Mouse (Mus musculus) midbrain, embryonic 14.5 days (tissue): ENCODE data around the gene Sema7a. TPM values are rescaled to one million over a fixed set of nuclear protein-coding genes. Genes with fewer than 3 reads are reported as not detected.

Experiments
- ATAC-seq: fragments of 200-750 bp; cut with Nextera tagmentation; 2 replicates; pipeline ENCODE4 v1.8.0; 2017; ENCODE audit warnings: moderate number of reproducible peaks, moderate library complexity; ENCODE audit not compliant: low FRiP score, low TSS enrichment
- DNase-seq: peaks from one replicate; pipeline ENCODE4 v3.0.0-alpha.2; 2015
- H3K27ac ChIP-seq: fragments of 300-500 bp; sonication (generic); replicated peaks from 2 replicates; pipeline ENCODE4 v1.5.1; 2014; ENCODE audit warnings: mild to moderate bottlenecking, low read depth, low read length, moderate library complexity
- H3K27me3 ChIP-seq: fragments of 300-500 bp; sonication (generic); 2 replicates; pipeline ENCODE4 v1.6.1; 2014; ENCODE audit warnings: low read length, control low read depth, mixed read lengths; ENCODE audit not compliant: control insufficient read depth, insufficient read depth
- H3K36me3 ChIP-seq: fragments of 300-500 bp; sonication (generic); 2 replicates; pipeline ENCODE4 v1.6.1; 2014; ENCODE audit warnings: low read length, control low read depth; ENCODE audit not compliant: control insufficient read depth, insufficient read depth
- H3K4me1 ChIP-seq: fragments of 300-500 bp; sonication (generic); 2 replicates; pipeline ENCODE4 v1.6.1; 2014; ENCODE audit warnings: mild to moderate bottlenecking, antibody characterized with exemption, low read length, control low read depth; ENCODE audit not compliant: control insufficient read depth, insufficient read depth
- H3K4me2 ChIP-seq: fragments of 300-500 bp; sonication (generic); 2 replicates; pipeline ENCODE4 v1.6.1; 2014; ENCODE audit warnings: mild to moderate bottlenecking, low read length, moderate library complexity
- H3K4me3 ChIP-seq: fragments of 300-500 bp; sonication (generic); replicated peaks from 2 replicates; pipeline ENCODE4 v1.5.1; 2014; ENCODE audit warnings: low read depth, low read length
- H3K9ac ChIP-seq: fragments of 300-500 bp; sonication (generic); replicated peaks from 2 replicates; pipeline ENCODE4 v1.6.1; 2014; ENCODE audit warnings: mild to moderate bottlenecking, low read length, moderate library complexity
- H3K9me3 ChIP-seq: fragments of 300-500 bp; sonication (generic); 2 replicates; pipeline ENCODE4 v1.6.1; 2016; ENCODE audit warnings: low read length, control low read depth, mixed read lengths; ENCODE audit not compliant: control insufficient read depth
- WGBS: fragments of 180-500 bp; shearing (Covaris S2); extraction: QIAGEN DNeasy Blood & Tissue Kit; methylation state at CpG from one replicate; pipeline ENCODE4 v1.1.7; 2014; 5-methylcytosine and 5-hydroxymethylcytosine counted together
- polyA plus RNA-seq: library from polyadenylated mRNA; unstranded; fragments of >200 nt; fragmentation: Nextera tagmentation; extraction: Ambion mirVana; gene quantifications from 2 replicates; pipeline ENCODE4 v1.2.1, GENCODE M21; 2014

Gene Sema7a
- polyA plus RNA-seq, 1 experiment from 2014 or later: 3.7 TPM

DNA sequence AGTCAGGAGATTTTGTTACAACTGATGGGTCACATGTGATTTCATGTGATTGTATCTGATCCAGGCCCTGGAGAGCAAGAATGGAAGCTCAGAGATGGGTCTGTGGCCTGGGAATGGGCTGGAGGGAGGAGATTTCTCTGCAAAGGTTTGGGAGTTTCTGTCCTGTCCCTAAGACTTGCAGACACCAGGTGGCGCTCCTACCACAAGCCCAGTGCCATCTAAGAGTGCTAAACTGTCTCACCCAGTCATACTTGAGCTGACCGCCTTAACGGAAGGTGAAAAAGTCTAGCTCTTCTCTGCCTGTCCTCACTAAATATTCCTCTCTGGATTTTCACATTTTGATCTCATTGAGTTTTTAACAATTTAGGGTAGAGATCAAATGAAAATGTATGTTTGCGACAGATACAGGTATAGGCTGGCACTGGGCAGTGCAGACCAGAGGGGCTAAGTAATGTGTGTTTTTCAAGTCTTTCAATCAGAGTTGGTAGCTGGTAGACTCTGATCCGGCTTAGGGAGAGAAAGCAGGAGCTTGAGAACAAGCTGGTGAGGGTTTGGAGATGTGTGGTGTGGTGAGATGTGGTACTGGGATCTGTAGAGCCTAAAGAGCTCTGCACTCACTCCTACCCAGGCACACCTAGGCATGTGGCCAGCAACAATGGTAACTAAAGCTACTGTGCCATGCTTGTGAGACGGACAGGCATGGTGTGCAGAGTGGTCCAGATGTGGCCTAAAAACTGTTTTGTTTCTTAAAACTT lies 4.1 kb upstream of the Sema7a start:
- ATAC-seq (no peak), DNase-seq (peak; percentile 92)
- H3K27ac ChIP-seq: no peak overlapping the region
- no peak overlapping the region for H3K4me2 ChIP-seq
- H3K4me3 ChIP-seq: no peak overlapping the region
- no peak overlapping the region for H3K9ac ChIP-seq
- peaks cover under 1% of the 10 kb centered on the region; the same call in 1 of the 2 replicates for H3K36me3 ChIP-seq
- WGBS: 30% methylated on average over 6 of the region's 6 CpGs
- 0 out of 2 replicates have a peak, but pooled peaks cover 7% of the 10 kb centered on the region for H3K27me3 ChIP-seq
- peaks cover 5% of the 10 kb centered on the region for H3K4me1 ChIP-seq
- no peaks in the 10 kb centered on the region for H3K9me3 ChIP-seq

DNA sequence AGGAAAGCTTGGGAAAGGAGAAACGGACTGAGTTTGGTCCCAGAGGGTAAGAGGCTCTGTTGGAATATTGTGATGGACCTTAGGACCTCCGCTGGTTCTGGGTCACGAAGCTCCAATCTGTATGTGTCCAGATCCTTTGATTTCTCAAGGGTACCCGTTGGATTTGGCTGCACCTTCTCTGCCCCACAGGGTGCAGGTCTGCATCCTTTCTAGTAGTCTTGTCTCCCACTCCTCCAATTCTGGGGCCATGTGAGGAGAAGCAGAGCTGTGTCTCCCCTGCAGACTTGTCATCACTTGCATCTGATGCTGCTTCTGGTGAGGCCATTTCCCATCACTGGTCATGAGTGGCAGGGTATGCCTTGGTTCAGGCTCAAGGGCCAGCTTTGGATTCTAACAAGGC lies 2.7 kb upstream of the Sema7a start:
- Histone ChIP-seq H3K36me3 (no peaks in the 10 kb centered on the region), H3K4me1 (peaks cover 17% of the 10 kb centered on the region), H3K9ac (no peak overlapping the region), H3K4me2 (no peak overlapping the region), H3K9me3 (no peaks in the 10 kb centered on the region), H3K27ac (no peak overlapping the region), H3K27me3 (0 out of 2 replicates have a peak, but pooled peaks cover 12% of the 10 kb centered on the region), H3K4me3 (no peak overlapping the region)
- DNase-seq (no peak), ATAC-seq (no peak)
- WGBS: 81% methylated on average over 4 of the region's 4 CpGs

DNA sequence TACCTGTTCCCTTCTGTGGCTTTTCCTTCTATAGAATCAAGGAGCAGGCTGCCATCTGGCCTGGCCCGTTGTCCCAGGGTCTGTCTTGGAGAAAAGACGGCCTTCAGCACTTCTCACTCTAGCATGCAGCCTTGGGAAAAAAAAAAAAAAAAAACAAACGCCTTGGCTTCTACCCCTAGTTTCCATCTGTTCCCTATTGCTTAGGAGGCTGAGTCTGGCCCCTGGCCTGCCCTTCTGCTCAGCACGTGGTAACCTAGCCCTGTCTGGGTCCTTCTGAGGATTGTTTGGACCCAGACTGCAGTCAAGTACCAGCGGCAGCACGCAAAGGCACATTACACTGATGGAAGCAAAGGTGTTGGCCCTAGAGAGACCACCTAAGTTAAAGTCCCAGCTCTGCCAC lies 2.3 kb upstream of the Sema7a start:
- no peak overlapping the region; the same call in 1 of the 2 replicates for H3K9ac ChIP-seq
- H3K9me3 ChIP-seq: no peaks in the 10 kb centered on the region
- ATAC-seq (no peak), DNase-seq (no peak)
- H3K27ac ChIP-seq: no peak overlapping the region
- WGBS: 58% methylated on average over 6 of the region's 6 CpGs
- H3K4me3 ChIP-seq: no peak overlapping the region
- H3K36me3 ChIP-seq: no peaks in the 10 kb centered on the region
- H3K27me3 ChIP-seq: 0 out of 2 replicates have a peak, but pooled peaks cover 12% of the 10 kb centered on the region
- H3K4me2 ChIP-seq: no peak overlapping the region
- peaks cover 22% of the 10 kb centered on the region for H3K4me1 ChIP-seq

DNA sequence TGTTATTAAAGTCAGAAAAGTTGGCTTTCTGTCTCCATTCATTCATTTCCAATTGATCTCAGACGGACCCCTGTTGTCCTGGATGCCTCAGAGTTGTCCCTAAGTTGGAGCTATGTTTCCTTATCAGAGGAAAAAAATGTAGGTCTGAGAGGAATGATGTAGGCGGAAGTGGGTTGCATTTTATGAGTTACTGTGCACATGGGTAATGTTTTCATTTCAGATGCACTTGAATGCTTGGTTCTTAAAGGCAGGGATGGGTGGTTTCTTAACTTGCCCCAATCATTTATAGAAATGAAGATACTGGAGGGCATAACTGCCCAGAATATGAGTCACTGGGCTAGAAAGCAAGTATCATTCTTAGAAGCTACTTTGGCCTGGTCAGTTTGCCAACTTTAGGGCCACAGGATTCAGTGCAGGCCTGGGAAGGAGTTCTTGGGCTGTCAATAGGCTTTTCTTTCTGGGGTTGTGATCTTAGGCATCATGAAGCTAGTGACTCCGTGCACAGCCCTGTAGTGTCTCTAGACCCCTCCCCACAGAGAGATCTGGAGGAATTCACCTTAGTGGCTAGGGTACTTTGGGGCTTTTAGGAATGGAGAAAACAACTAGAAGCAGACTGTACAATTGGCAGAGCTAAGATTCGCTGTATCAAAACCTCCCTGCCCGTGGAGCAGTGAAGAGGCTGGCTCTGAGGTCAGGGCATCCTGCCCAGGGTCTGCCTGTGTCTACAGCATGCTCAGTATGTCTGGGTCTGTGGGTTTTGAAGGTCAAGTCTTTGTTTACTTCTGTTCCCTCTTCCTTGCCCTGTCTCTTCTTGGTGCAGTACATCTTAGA lies 1.5 kb upstream of the Sema7a start:
- Histone ChIP-seq H3K4me2 (0 out of 2 replicates have a peak overlapping the region, but pooled peaks have one; percentile 88), H3K36me3 (no peaks in the 10 kb centered on the region), H3K4me1 (peaks cover 25% of the 10 kb centered on the region), H3K27me3 (0 out of 2 replicates have a peak, but pooled peaks cover 12% of the 10 kb centered on the region), H3K9ac (no peak overlapping the region), H3K27ac (no peak overlapping the region), H3K4me3 (no peak overlapping the region), H3K9me3 (no peaks in the 10 kb centered on the region)
- 79% methylated on average over 5 of the region's 5 CpGs for WGBS
- DNase-seq (no peak), ATAC-seq (no peak)

DNA sequence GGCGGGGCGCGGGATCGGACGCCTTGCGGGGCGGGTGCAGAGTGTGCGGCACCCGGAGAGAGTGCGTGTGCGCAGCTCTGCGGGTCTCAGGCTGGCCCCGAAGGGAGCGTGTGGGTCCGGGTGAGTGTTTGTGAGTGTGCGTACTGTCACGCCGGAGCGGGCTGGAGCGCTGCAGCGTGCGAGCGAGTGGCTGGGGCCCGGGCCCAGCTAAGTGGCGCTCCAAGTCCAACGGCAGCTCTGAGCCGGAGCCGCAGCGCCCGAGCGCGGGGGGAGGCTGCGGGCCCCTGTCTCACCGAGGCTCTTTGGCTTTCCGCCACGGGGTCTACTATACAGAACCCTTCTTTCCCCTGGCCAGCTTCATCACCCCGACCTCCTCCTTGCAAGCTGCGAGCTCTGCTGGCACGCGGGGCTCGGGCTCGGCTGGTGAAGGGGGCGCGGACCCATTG lies 460 bp downstream of the Sema7a start:
- Histone ChIP-seq H3K9ac (peak overlapping the region; percentile 85), H3K4me2 (peak overlapping the region; percentile 88), H3K27ac (peak overlapping the region; percentile 93), H3K4me1 (peaks cover 28% of the 10 kb centered on the region), H3K27me3 (0 out of 2 replicates have a peak, but pooled peaks cover 12% of the 10 kb centered on the region), H3K4me3 (peak overlapping the region; percentile 85), H3K9me3 (no peaks in the 10 kb centered on the region), H3K36me3 (no peaks in the 10 kb centered on the region)
- ATAC-seq: peak; percentile 74
- WGBS: under 1% methylated on average over 44 of the region's 44 CpGs
- peak; percentile 80 for DNase-seq

DNA sequence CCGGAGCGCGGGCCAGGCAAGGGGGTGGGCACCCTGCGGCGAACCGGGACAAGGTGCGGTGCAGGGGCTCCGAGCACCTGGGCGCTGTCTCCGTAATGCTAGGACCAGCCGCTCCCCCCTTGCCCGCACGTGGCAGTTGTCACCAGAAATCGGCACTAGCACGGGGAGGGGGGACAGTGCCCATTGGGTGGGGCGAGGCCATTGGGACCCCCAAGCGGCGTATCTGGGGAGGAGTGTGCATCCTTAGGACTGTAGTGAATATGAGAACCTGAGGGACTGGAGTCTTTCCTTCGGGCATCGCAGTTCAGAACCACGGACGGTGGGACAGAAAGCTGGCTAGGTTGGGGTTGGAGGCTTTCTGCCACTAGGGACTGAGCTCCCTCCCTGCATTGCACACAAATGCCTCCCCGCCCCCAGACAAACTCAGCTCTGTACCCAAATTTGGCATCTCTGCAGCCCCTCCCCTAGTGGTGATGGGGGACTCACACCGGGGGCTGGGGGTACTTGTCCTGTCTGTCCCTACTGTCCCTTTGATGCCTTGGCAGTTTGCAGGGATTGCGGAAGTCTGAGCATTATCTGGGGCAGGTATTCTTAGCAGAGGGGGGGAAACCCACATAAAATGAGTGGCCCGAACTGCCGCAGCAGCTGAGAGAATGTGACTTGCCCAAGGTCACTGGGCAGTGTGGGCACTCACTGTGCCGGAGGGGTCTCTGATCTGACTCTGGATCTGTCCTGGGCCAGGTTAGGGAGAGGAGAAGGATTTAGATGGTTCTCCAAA lies 1.1 kb downstream of the Sema7a start:
- Histone ChIP-seq H3K4me3 (peak overlapping the region; percentile 85), H3K27me3 (0 out of 2 replicates have a peak, but pooled peaks cover 12% of the 10 kb centered on the region), H3K9me3 (no peaks in the 10 kb centered on the region), H3K4me1 (peaks cover 35% of the 10 kb centered on the region), H3K9ac (peak overlapping the region; percentile 85), H3K36me3 (no peaks in the 10 kb centered on the region), H3K4me2 (peak overlapping the region; percentile 88), H3K27ac (peak overlapping the region; percentile 93)
- peak; percentile 51 for DNase-seq
- WGBS: 5% methylated on average over 28 of the region's 28 CpGs
- peak; percentile 21; the same call in 1 of the 2 replicates for ATAC-seq

DNA sequence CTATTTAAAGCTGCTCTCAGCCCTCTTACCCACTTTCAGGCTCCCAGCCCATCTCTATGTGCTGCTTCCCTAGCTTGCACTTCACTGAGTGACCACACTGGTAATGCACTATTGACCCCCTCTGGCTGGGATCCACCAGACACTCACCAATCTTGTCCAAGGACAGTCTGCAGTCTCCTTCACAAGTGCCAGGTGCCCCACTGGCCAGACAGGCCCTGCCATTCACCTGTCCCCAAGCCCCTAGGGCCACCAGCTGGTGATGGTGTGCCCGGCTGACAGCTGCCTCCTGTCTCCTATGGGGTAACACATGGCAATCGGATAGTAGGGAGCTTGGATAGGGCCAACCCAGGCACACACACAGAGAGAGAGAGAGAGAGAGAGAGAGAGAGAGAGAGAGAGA lies 2.1 kb downstream of the Sema7a start:
- 60% methylated on average over 2 of the region's 2 CpGs for WGBS
- H3K27me3 ChIP-seq: 0 out of 2 replicates have a peak, but pooled peaks cover 12% of the 10 kb centered on the region
- H3K4me3 ChIP-seq: peak overlapping the region; percentile 85; the same call in 1 of the 2 replicates
- no peaks in the 10 kb centered on the region for H3K9me3 ChIP-seq
- H3K4me1 ChIP-seq: peaks cover 35% of the 10 kb centered on the region
- H3K9ac ChIP-seq: 0 out of 2 replicates have a peak overlapping the region, but pooled peaks have one; percentile 6
- DNase-seq (no peak), ATAC-seq (no peak)
- peak overlapping the region; percentile 88 for H3K4me2 ChIP-seq
- no peak overlapping the region for H3K27ac ChIP-seq
- H3K36me3 ChIP-seq: no peaks in the 10 kb centered on the region

DNA sequence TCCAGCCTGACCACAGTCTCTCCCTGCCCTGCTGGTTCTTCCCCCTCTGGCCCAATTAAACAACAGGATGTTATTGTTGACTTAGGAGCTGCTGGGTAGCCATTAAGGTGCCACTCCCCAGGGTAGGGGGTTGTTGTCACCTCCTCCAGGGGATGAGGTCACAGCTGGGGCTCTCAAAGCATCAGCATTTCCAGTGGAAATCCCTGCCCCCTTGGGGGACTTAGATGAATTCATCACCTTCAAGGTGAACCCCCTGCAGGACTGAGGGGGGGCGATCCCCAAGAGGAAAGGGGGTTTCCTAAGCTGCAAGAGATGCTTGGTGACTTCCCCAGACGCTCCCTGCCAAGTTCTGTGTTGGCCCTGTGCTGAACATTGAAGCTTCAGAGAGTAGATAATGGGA lies 3.2 kb downstream of the Sema7a start:
- Histone ChIP-seq H3K27ac (no peak overlapping the region), H3K9ac (no peak overlapping the region), H3K36me3 (no peaks in the 10 kb centered on the region), H3K4me2 (no peak overlapping the region), H3K27me3 (0 out of 2 replicates have a peak, but pooled peaks cover 12% of the 10 kb centered on the region), H3K4me1 (peaks cover 35% of the 10 kb centered on the region), H3K9me3 (no peaks in the 10 kb centered on the region), H3K4me3 (no peak overlapping the region)
- DNase-seq: no peak
- WGBS: 32% methylated on average over 2 of the region's 2 CpGs
- no peak for ATAC-seq
